Mouse (Mus musculus) bone marrow, adult 2 months (tissue): ENCODE data around the gene E130114P18Rik. TPM values are rescaled to one million over a fixed set of nuclear protein-coding genes. Genes with fewer than 3 reads are reported as not detected.

Experiments used
- H3K27ac ChIP-seq: fragments of 200-500 bp; 2 replicates; pipeline ENCODE4 v1.5.1; 2012; ENCODE audit warnings: low read depth, mild to moderate bottlenecking, control low read depth, inconsistent platforms, low read length; ENCODE audit not compliant: control insufficient read depth, poor library complexity, insufficient read depth
- H3K4me1 ChIP-seq: fragments of 200-500 bp; 2 replicates; pipeline ENCODE4 v1.6.1; 2011; ENCODE audit warnings: low read length; ENCODE audit not compliant: control insufficient read depth, insufficient read depth
- H3K4me3 ChIP-seq: fragments of 200-500 bp; replicated peaks from 2 replicates; pipeline ENCODE3; 2011; ENCODE audit warnings: mild to moderate bottlenecking, low read depth, low read length, control low read depth; ENCODE audit not compliant: control insufficient read depth
- CTCF ChIP-seq: fragments of 200-500 bp; IDR thresholded peaks from 2 replicates; pipeline ENCODE4 v1.5.1; 2011; ENCODE audit warnings: low read length, control low read depth; ENCODE audit not compliant: control insufficient read depth, insufficient read depth
- POLR2A ChIP-seq: fragments of 200-500 bp; IDR thresholded peaks from 2 replicates; pipeline ENCODE4 v1.6.1; 2011; ENCODE audit warnings: low read depth, mild to moderate bottlenecking, control low read depth, low read length, borderline replicate concordance; ENCODE audit not compliant: control insufficient read depth
- WGBS: fragments of 180-500 bp; shearing (Covaris S2); methylation state at CpG from one replicate; pipeline ENCODE4 v1.1.7; 2018; 5-methylcytosine and 5-hydroxymethylcytosine counted together
- polyA plus RNA-seq: library from polyadenylated mRNA; stranded (reverse); fragments of >200 nt; gene quantifications from 2 replicates; pipeline ENCODE4 v1.2.4, GENCODE M21; 2011; ENCODE audit warnings: low replicate concordance; ENCODE audit not compliant: missing spikeins, insufficient read depth, insufficient read length

Gene E130114P18Rik
- polyA plus RNA-seq, 1 experiment = not detected

GRCm38 (mm10) chr4:97757207-97757977, 20.5 kb downstream of the E130114P18Rik start:
- Histone ChIP-seq H3K4me3 (peak overlapping the region; percentile 73), H3K4me1 (no peaks in the 10 kb centered on the region), H3K27ac (0 out of 2 replicates have a peak overlapping the region, but pooled peaks have one; percentile 6)
- TF ChIP-seq POLR2A (no peak), CTCF (no peak)
- WGBS = under 1% methylated on average over 38 of the region's 38 CpGs

- TF ChIP-seq POLR2A = no peak
- no peak for TF ChIP-seq CTCF
- Histone ChIP-seq H3K4me3 (no peak overlapping the region), H3K4me1 (no peaks in the 10 kb centered on the region), H3K27ac (no peak overlapping the region)
- 85% methylated on average over 12 of the region's 12 CpGs for WGBS
Observed at GRCm38 (mm10) chr4:97754241-97754640, 23.6 kb downstream of the E130114P18Rik start.

- 54% methylated on average over 1 of the region's 1 CpGs for WGBS
- no peaks in the 10 kb centered on the region for H3K4me1 ChIP-seq
- TF ChIP-seq CTCF = no peak
- TF ChIP-seq POLR2A = no peak
Observed at GRCm38 (mm10) chr4:97753521-97753920, 24.4 kb downstream of the E130114P18Rik start.

GRCm38 (mm10) chr4:97752276-97753010, 25.4 kb downstream of the E130114P18Rik start:
- Histone ChIP-seq H3K4me1 (no peaks in the 10 kb centered on the region), H3K27ac (no peak overlapping the region), H3K4me3 (no peak overlapping the region)
- TF ChIP-seq CTCF (no peak), POLR2A (no peak)
- 45% methylated on average over 5 of the region's 5 CpGs for WGBS

More at GRCm38 (mm10) chr4:97753521-97753920, 24.4 kb downstream of the E130114P18Rik start:
- H3K27ac ChIP-seq = no peak overlapping the region
- no peak overlapping the region for H3K4me3 ChIP-seq

GRCm38 (mm10) chr4:97751483-97752251, 26.2 kb downstream of the E130114P18Rik start:
- Histone ChIP-seq H3K27ac (peak overlapping the region; percentile 90), H3K4me3 (peak overlapping the region; percentile 75), H3K4me1 (no peaks in the 10 kb centered on the region)
- WGBS = 1% methylated on average over 40 of the region's 40 CpGs
- TF ChIP-seq CTCF = no peak
- peak; percentile 70; the same call in 1 of the 2 replicates for TF ChIP-seq POLR2A

- TF ChIP-seq POLR2A (peak; percentile 73; the same call in 1 of the 2 replicates), CTCF (peak; percentile 94)
- under 1% methylated on average over 20 of the region's 20 CpGs for WGBS
- H3K27ac ChIP-seq = peak overlapping the region; percentile 90
Observed at GRCm38 (mm10) chr4:97751030-97751482, 26.8 kb downstream of the E130114P18Rik start.

GRCm38 (mm10) chr4:97750401-97750800, 27.5 kb downstream of the E130114P18Rik start:
- Histone ChIP-seq H3K4me3 (no peak overlapping the region), H3K4me1 (no peaks in the 10 kb centered on the region), H3K27ac (no peak overlapping the region)
- WGBS = 38% methylated on average over 4 of the region's 4 CpGs
- no peak for TF ChIP-seq CTCF
- TF ChIP-seq POLR2A = no peak

More at GRCm38 (mm10) chr4:97751030-97751482, 26.8 kb downstream of the E130114P18Rik start:
- Histone ChIP-seq H3K4me1 (no peaks in the 10 kb centered on the region), H3K4me3 (peak overlapping the region; percentile 75)
